Mouse (Mus musculus) Patski (cell line): Measurements from ENCODE around the gene Gm43720. TPM values are rescaled to one million over a fixed set of nuclear protein-coding genes. Genes with fewer than 3 reads are reported as not detected.

Experiments
- ATAC-seq: fragments of 100-300 bp; one replicate; pipeline ENCODE4 v1.8.0; 2021
- CTCF ChIA-PET: fragments of 350-600 bp; sonication (Branson Sonifier 250); formaldehyde crosslinking; loops from one replicate; lab custom pipeline; 2022; ENCODE audit warnings: inconsistent platforms; lab: Charles Lee
- POLR2A ChIA-PET: fragments of 350-600 bp; sonication (Branson Sonifier 250); formaldehyde crosslinking; loops from one replicate; lab custom pipeline; 2022; ENCODE audit warnings: antibody characterized with exemption, inconsistent platforms; lab: Charles Lee
- DNase-seq: peaks from one replicate; pipeline ENCODE4 v3.0.0-alpha.2; 2011; ENCODE audit warnings: low read depth, low spot score
- H3K27me3 ChIP-seq: fragments of 371-371 bp; one replicate; pipeline ENCODE4 v1.5.1; 2021
- CTCF ChIP-seq: fragments of 100-300 bp; IDR thresholded peaks from one replicate; pipeline ENCODE4 v1.5.1; 2021
- in situ Hi-C: fragments of 300-500 bp; cut with MboI; formaldehyde crosslinking; loops from 3 replicates; pipeline ENCODE4 v1.11.1; 2018; ENCODE audit warnings: low pct_unique_long_range_greater_than_20kb, mixed read lengths
- polyA plus RNA-seq: library from polyadenylated mRNA; unstranded; gene quantifications from one replicate; pipeline ENCODE4 v1.2.3, GENCODE M21; 2021

Gene Gm43720
- polyA plus RNA-seq = 0.01 TPM

DNA sequence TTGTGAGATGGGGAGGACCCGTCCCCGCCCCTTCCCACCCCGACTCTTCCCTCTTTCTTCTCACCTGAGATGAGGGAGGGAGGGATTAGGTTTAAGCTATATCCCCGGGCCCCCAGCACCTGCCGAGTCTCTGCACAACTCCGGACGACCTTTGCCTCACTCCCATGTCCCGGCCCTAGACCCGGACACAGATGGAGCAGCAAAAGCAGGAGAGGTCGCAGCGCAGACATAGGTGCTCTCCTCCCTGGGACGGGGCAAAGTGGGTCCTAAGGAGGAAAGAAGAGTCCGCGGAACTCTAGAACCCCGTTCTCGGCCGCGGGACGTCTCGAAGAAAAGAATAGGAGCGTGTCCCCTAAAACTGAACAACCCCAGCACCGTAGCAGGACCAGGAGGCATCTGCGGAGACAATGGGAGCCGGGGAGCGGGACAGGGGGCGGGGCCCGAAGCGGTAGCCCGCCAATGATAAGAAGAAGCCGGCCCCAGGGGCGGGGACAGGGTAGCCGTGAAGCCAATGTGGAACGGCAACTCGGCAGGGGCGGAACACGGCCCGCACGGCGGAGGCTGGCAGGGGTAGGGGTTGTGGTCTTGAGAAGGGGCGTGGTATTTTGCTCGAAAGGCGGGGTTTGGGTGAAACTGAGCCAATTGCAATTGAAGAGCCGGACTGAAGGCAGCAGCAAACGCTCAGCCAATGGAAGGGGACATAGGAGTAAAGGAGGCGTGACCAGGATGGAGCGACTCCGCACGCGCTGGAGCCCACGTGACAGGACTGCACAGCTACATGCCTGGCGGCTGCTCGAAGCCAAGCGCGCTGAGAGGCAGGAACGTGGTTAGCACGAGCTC lies at the start of gene Gm43720, which contains the start of the genes Gpc2 and Stag3:
Gm43720 (minus strand) TSS at position 374 of the 840 bp plus-strand sequence.
Gpc2 (minus strand) TSS at position 421 of the 840 bp plus-strand sequence.
Stag3 (plus strand) TSS at position 656 of the 840 bp plus-strand sequence.
- DNase-seq (peak; percentile 90), ATAC-seq (peak; percentile 99)
- in situ Hi-C loops = loop anchor here (10.0 kb wide), 1 partner anchor 165 kb away; the partner anchor contains the start of gene Zfp157
- H3K27me3 ChIP-seq = peaks cover 9% of the 10 kb centered on the region
- CTCF ChIA-PET = interaction anchor here (1.1 kb wide), 1 partner anchor 25 kb away, joined by 3 read pairs; no protein-coding TSS in a partner anchor
- POLR2A ChIA-PET = interaction anchor here (2.5 kb wide), 1 partner anchor 15 kb away, joined by 12 read pairs; the partner anchor contains the start of gene BC037034
- TF ChIP-seq CTCF = no peak

DNA sequence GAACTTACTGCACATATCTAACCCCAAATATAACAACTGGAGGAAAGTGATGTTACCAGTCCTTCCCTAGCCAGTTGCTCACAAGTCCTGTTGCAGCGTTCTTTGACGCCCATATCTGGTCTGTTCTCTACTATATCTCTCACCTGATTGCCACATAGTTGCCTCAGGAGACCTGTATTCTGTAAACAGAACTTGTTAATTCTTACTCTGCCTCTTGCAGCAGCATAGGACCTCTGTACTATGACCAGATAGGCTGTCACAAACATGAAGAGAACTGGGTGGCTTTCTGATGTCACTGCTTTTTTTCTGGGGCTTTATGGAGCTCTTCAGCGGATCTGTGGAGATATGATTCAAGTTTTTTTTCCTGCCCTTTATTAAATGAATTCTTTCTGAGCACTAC lies 33.0 kb upstream of the Gm43720 start:
- no peak for DNase-seq
- peaks cover 4% of the 10 kb centered on the region for H3K27me3 ChIP-seq
- in situ Hi-C loops = no loop called here
- no peak for ATAC-seq
- CTCF ChIA-PET = interaction anchor here (1.2 kb wide), 1 partner anchor 62 kb away, joined by 3 read pairs; no protein-coding TSS in a partner anchor
- TF ChIP-seq CTCF = no peak
- POLR2A ChIA-PET = no interaction called here

DNA sequence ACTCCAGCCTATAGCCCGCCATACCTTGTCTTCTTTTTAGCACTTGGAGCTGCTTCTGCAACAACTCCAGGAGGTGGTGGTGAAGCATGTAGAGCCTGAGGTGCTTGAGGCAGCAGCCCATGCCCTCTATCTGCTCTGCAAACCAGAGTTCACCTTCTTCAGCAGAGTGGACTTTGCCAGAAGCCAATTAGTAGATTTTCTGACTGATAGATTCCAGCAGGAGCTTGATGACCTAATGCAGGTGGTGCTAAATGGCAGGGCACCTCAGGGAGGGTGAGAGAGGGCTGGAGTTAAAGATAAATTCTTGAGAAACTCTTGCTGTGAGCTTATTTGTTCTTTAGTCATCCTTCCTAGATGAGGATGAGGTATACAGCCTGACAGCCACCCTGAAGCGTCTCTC lies 19.9 kb upstream of the Gm43720 start:
- ATAC-seq (no peak), DNase-seq (no peak)
- H3K27me3 ChIP-seq = peaks cover 9% of the 10 kb centered on the region
- ChIA-PET CTCF (no interaction called here), POLR2A (no interaction called here)
- in situ Hi-C loops = no loop called here
- TF ChIP-seq CTCF = no peak

DNA sequence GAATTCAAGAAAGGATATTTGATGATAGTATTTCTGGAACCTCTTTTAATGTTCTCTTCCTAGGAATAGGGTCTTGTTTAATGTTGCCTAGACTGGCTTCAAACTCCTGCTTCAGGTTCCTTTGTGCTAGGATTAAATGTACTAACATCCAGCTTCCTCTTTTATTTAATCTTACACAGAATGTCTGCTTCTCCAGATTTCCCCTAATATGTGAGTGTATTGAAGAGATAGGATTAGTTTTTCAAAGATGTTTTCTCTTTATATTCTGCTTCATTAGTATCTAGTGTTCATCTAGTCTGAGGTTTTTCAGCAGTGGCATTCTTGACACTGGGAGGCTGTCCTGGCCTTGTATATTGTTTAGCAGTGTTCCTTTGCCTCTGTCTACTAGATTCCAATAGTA lies 14.4 kb upstream of the Gm43720 start:
- DNase-seq (no peak), ATAC-seq (no peak)
- CTCF ChIA-PET = no interaction called here
- peaks cover 13% of the 10 kb centered on the region for H3K27me3 ChIP-seq
- POLR2A ChIA-PET = no interaction called here
- in situ Hi-C loops = no loop called here
- no peak for TF ChIP-seq CTCF

DNA sequence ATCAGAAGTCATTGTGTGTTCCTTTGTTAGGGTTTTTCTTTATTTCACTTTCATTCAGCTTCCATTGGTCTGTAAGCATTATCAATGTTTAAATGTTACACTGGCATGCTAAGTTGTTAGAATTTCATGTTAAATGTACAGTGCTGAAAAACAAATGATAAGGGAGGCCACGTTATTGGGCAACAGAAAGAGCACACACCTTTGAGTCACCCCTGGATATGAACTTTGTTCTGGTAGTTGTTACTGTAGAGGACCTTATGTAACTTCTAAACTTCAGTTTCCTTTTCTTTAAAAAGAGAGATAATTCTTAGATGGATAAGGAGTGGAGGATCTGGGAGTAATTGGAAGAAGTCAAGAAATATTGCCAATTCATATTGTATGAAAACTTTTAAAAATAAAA lies 11.9 kb upstream of the Gm43720 start:
- H3K27me3 ChIP-seq = peaks cover 13% of the 10 kb centered on the region
- no peak for ATAC-seq
- DNase-seq = no peak
- in situ Hi-C loops = no loop called here
- ChIA-PET CTCF (no interaction called here), POLR2A (no interaction called here)
- no peak for TF ChIP-seq CTCF

DNA sequence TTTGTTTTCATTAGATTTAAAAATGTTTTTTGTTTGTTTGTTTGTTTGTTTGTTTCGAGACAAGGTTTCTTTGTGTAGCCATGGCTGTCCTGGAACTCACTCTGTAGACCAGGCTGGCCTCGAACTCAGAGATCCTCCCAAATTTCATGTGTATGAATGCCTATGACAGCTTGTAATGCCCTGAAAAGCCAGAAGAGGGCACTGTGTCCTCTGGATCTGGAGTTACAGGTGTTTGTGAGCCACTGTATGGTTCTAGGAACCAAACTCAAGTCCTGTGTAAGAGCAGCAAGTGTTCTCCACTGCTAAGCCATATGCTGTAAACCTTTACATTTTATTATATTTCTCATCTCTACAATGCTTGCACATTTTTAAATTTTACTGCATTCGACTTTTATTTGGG lies 8.1 kb upstream of the Gm43720 start:
- DNase-seq = no peak
- POLR2A ChIA-PET = no interaction called here
- in situ Hi-C loops = loop anchor here (10.0 kb wide), 1 partner anchor 157 kb away; the partner anchor contains the start of gene Zfp157
- CTCF ChIA-PET = interaction anchor here (1.7 kb wide), 1 partner anchor 15 kb away, joined by 4 read pairs; the partner anchor contains the start of gene Gal3st4
- ATAC-seq = no peak
- H3K27me3 ChIP-seq = peaks cover 2% of the 10 kb centered on the region
- TF ChIP-seq CTCF = peak; percentile 59

DNA sequence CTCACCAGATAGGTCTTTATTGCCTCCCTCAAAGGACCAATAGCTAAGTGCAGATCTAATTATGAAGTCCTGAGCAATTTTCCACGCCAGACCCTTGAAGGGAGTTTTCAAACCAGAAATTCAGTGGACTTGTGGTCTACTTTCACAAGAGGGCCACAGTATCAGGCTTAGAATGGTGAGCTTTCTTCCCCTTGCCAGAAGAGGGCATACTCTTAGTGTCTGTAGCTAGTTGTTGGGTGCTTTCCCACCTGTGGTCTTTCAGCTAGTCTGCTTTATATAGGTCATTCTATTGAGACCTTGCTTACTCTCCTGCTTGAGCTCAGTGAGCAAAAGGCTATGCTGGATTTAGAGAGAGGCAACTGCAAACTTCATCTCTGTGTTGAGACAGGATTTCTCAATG lies 3.8 kb upstream of the Gm43720 start:
- no peak for TF ChIP-seq CTCF
- CTCF ChIA-PET = interaction anchor here (0.9 kb wide), 2 partner anchors 14 to 374 kb away, joined by 3 to 4 read pairs; no protein-coding TSS in a partner anchor
- in situ Hi-C loops = loop anchor here (10.0 kb wide), 1 partner anchor 161 kb away; the partner anchor contains the start of gene Zfp157
- DNase-seq (no peak), ATAC-seq (no peak)
- POLR2A ChIA-PET = no interaction called here
- H3K27me3 ChIP-seq = peaks cover 9% of the 10 kb centered on the region

DNA sequence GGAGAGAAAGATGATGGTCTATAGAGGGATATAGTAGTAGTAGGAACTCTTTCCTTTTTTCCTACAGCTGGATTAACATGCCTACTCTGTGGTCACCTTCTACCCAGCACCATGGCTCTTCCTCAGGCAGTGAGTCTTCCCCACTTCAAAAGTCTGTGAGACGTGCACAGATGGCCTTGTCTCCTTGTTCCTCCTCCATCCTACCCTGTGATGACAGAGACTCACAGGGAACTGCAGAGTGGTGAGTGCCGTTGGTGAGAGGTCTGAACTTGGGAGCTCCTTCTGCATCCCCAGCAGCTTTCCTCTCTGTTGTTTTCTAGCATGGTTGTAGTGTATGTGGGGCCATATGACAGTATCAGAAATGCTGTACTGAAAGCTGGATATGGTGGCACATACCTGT lies 2.0 kb upstream of the Gm43720 start:
- TF ChIP-seq CTCF = no peak
- in situ Hi-C loops = loop anchor here (10.0 kb wide), 1 partner anchor 163 kb away; the partner anchor contains the start of gene Zfp157
- no peak for ATAC-seq
- CTCF ChIA-PET = no interaction called here
- H3K27me3 ChIP-seq = peaks cover 9% of the 10 kb centered on the region
- POLR2A ChIA-PET = no interaction called here
- DNase-seq = no peak

DNA sequence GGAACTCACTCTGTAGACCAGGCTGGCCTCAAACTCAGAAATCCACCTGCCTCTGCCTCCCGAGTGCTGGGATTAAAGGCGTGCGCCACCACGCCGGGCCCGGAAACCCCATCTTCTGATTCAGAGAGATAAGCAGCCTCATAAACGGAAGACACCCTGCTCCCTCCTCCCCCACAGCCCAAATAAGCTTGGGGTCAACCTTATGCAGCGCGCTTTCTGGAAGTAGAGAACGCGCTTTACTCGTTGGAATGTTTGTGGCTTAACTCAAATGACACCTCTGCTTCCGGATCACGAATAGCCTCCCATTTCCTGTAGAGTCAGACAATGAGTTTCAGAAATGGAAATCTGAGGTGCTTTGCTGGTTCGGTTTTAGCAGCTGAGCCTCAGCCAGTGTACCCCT lies 1.1 kb upstream of the Gm43720 start:
- TF ChIP-seq CTCF = no peak
- ChIA-PET POLR2A (interaction anchor here (0.6 kb wide), 1 partner anchor 509 kb away, joined by 3 read pairs; no protein-coding TSS in a partner anchor), CTCF (no interaction called here)
- DNase-seq = no peak
- no peak for ATAC-seq
- in situ Hi-C loops = loop anchor here (10.0 kb wide), 1 partner anchor 164 kb away; the partner anchor contains the start of gene Zfp157
- H3K27me3 ChIP-seq = peaks cover 9% of the 10 kb centered on the region

DNA sequence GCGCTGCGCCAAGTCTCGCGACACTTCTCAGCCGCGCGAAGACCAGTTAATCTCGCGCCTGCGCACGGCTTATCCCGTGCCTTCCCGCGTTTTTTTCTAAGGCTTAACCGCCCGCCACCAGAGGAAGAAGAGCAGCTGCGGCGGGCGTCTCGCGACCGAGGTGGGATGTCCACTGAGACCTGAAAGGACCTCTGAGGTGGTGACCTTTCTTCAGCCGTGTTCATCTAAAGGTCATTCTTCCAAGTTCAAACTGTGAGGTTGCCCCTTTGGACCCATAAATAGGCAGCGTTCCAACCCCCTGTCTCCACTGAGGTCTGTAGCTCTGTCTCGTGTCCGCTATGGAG lies 639 bp upstream of the Gm43720 start:
- TF ChIP-seq CTCF = no peak
- DNase-seq (no peak), ATAC-seq (no peak)
- ChIA-PET POLR2A (interaction anchor here (0.6 kb wide), 1 partner anchor 510 kb away, joined by 3 read pairs; no protein-coding TSS in a partner anchor), CTCF (no interaction called here)
- peaks cover 9% of the 10 kb centered on the region for H3K27me3 ChIP-seq
- in situ Hi-C loops = loop anchor here (10.0 kb wide), 1 partner anchor 164 kb away; the partner anchor contains the start of gene Zfp157
